Mouse (Mus musculus) intestine, postnatal 0 days (tissue): Measurements from ENCODE around the gene Ccl1. TPM values are rescaled to one million over a fixed set of nuclear protein-coding genes. Genes with fewer than 3 reads are reported as not detected.

ENCODE experiments used
- ATAC-seq: fragments of 200-750 bp; cut with Nextera tagmentation; 2 replicates; pipeline ENCODE4 v1.8.0; 2017; ENCODE audit warnings: mild to moderate bottlenecking, moderate TSS enrichment, moderate library complexity
- H3K27ac ChIP-seq: fragments of 300-500 bp; sonication (generic); 2 replicates; pipeline ENCODE4 v1.5.1; 2014; ENCODE audit warnings: mild to moderate bottlenecking, low read depth, low read length, moderate library complexity
- H3K27me3 ChIP-seq: fragments of 300-500 bp; sonication (generic); replicated peaks from 2 replicates; pipeline ENCODE4 v1.6.1; 2014; ENCODE audit warnings: low read length, mixed read lengths; ENCODE audit not compliant: control insufficient read depth, insufficient read depth
- H3K36me3 ChIP-seq: fragments of 300-500 bp; sonication (generic); 2 replicates; pipeline ENCODE4 v1.6.1; 2014; ENCODE audit warnings: mild to moderate bottlenecking, moderate library complexity; ENCODE audit not compliant: control insufficient read depth, insufficient read depth
- H3K4me1 ChIP-seq: fragments of 300-500 bp; sonication (generic); replicated peaks from 2 replicates; pipeline ENCODE4 v1.6.1; 2014; ENCODE audit warnings: antibody characterized with exemption, low read length, mixed read lengths; ENCODE audit not compliant: control insufficient read depth, insufficient read depth
- H3K4me2 ChIP-seq: fragments of 300-500 bp; sonication (generic); replicated peaks from 2 replicates; pipeline ENCODE4 v1.6.1; 2014; ENCODE audit warnings: low read depth, mild to moderate bottlenecking, moderate library complexity
- H3K4me3 ChIP-seq: fragments of 300-500 bp; sonication (generic); 2 replicates; pipeline ENCODE4 v1.5.1; 2014; ENCODE audit warnings: low read depth, low read length
- H3K9ac ChIP-seq: fragments of 300-500 bp; sonication (generic); 2 replicates; pipeline ENCODE4 v1.6.1; 2014; ENCODE audit warnings: mild to moderate bottlenecking, low read depth, low read length
- H3K9me3 ChIP-seq: fragments of 300-500 bp; sonication (generic); 2 replicates; pipeline ENCODE4 v1.6.1; 2016; ENCODE audit warnings: mixed run types; ENCODE audit not compliant: control insufficient read depth
- CTCF ChIP-seq: sonication (generic); IDR thresholded peaks from 2 replicates; pipeline ENCODE4 v1.5.1; 2016; ENCODE audit warnings: low read depth, mild to moderate bottlenecking, control low read depth, antibody characterized with exemption, moderate library complexity
- WGBS: fragments of 180-500 bp; shearing (Covaris S2); extraction: QIAGEN DNeasy Blood & Tissue Kit; methylation state at CpG from one replicate; pipeline ENCODE4 v1.1.7; 2014; 5-methylcytosine and 5-hydroxymethylcytosine counted together
- polyA plus RNA-seq: library from polyadenylated mRNA; unstranded; fragments of >200 nt; fragmentation: Nextera tagmentation; extraction: Ambion mirVana; gene quantifications from 2 replicates; pipeline ENCODE4 v1.2.1, GENCODE M21; 2015

Gene Ccl1
- polyA plus RNA-seq, 1 experiment from 2014 or later: not detected

DNA sequence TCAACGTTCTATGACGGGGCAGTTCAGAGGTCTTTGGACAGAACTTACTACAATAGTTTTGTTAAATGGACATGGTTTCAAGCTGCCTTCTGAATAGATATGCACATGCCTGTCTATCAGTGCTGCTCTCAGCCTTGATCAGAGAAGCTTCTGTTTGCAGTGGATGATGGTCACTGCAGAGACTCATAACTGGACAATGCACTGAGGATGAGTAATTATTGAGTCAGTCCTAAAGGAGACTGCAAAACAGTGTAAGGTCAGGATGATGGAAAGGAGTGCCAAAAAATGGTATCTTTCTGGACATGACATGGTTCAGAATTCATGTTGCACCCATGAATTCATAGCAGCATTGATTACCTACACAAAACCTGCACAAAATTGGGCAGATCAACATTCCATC lies 137.2 kb downstream of the Ccl1 start:
- H3K9me3 ChIP-seq: no peaks in the 10 kb centered on the region
- no peaks in the 10 kb centered on the region for H3K36me3 ChIP-seq
- no peak for TF ChIP-seq CTCF
- H3K27me3 ChIP-seq: no peaks in the 10 kb centered on the region
- H3K9ac ChIP-seq: no peak overlapping the region
- H3K4me1 ChIP-seq: no peaks in the 10 kb centered on the region
- WGBS: 94% methylated on average over 2 of the region's 2 CpGs
- no peak overlapping the region for H3K27ac ChIP-seq
- ATAC-seq: no peak
- H3K4me2 ChIP-seq: no peak overlapping the region
- H3K4me3 ChIP-seq: no peak overlapping the region

DNA sequence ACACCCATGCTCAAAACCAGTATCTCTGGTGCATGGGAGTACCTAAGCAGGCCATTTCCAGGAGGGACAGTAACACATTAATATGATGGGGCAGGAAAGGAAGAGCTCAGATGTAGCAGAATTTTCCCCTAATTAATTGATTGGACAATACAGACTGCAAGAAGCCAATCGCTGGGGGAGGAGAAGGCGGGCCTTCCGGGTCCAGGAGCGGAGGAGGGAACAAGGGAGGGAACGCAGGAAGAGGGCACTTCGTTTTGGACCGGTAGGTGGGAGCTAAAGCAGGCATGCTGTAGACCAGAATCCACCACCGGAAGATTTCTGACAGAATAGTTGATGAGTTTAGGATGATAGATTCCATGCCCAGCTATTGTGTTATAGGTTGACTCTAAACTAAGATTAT lies 142.2 kb downstream of the Ccl1 start:
- 67% methylated on average over 8 of the region's 8 CpGs for WGBS
- Histone ChIP-seq H3K27me3 (no peaks in the 10 kb centered on the region), H3K4me3 (no peak overlapping the region), H3K9ac (no peak overlapping the region), H3K4me2 (no peak overlapping the region), H3K4me1 (no peaks in the 10 kb centered on the region), H3K27ac (no peak overlapping the region), H3K9me3 (no peaks in the 10 kb centered on the region), H3K36me3 (no peaks in the 10 kb centered on the region)
- no peak for TF ChIP-seq CTCF
- ATAC-seq: no peak

DNA sequence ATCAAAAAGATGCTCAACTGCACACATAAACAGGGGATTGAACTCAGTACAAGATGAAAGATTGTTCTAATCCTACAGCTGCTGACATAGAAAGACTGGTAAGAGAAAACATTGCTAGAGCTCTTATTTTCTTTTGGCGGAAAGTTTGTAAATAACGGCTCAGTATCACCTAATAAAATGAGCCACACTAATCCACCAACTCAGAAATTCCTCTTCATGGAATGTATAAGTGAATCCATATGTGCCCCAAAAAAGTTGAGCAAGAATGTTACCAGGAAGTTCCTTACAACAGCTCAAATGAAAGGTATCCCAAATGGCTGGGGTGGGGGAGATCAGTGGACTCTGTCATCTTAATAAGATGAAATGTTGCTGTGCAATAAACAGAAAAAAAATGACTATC lies 146.4 kb downstream of the Ccl1 start:
- no peak overlapping the region for H3K9ac ChIP-seq
- no peak overlapping the region for H3K27ac ChIP-seq
- H3K4me1 ChIP-seq: no peaks in the 10 kb centered on the region
- no peaks in the 10 kb centered on the region for H3K27me3 ChIP-seq
- H3K36me3 ChIP-seq: no peaks in the 10 kb centered on the region
- no peak overlapping the region for H3K4me3 ChIP-seq
- WGBS: 90% methylated on average over 2 of the region's 2 CpGs
- H3K9me3 ChIP-seq: no peaks in the 10 kb centered on the region
- no peak for TF ChIP-seq CTCF
- no peak overlapping the region for H3K4me2 ChIP-seq
- ATAC-seq: no peak

DNA sequence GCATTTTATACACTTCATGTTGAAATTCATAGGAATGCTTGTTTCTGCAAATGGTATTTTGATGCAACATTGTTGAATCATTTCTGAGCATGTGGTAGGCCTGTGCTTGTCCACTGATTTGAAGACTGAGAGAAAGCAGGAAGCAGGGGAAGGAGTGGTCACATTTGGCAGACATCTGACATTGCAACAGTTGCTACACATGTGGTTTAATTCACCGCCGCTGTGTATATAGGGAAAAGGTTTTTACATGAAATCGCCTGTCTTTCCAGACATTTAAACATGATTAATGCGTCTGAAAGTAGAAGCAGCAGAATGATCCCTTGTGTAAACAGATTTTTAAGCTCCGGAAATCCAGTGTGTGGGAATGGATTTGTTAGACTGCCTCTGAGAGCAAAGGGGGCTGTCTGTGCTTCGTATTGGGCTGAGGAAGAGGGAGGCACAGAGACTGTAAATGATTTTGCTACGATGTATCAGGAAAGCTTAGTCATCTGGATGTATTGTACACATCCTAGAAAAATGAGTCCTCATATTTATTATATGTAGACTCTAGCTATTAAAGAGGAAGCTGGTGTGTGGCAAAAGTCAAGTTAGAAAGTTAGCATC lies 165.9 kb downstream of the Ccl1 start:
- H3K4me2 ChIP-seq: no peak overlapping the region
- no peak overlapping the region for H3K27ac ChIP-seq
- H3K9ac ChIP-seq: no peak overlapping the region
- no peaks in the 10 kb centered on the region for H3K4me1 ChIP-seq
- no peak for TF ChIP-seq CTCF
- WGBS: 26% methylated on average over 7 of the region's 7 CpGs
- no peaks in the 10 kb centered on the region for H3K9me3 ChIP-seq
- H3K36me3 ChIP-seq: no peaks in the 10 kb centered on the region
- no peak overlapping the region for H3K4me3 ChIP-seq
- H3K27me3 ChIP-seq: no peaks in the 10 kb centered on the region
- ATAC-seq: no peak

DNA sequence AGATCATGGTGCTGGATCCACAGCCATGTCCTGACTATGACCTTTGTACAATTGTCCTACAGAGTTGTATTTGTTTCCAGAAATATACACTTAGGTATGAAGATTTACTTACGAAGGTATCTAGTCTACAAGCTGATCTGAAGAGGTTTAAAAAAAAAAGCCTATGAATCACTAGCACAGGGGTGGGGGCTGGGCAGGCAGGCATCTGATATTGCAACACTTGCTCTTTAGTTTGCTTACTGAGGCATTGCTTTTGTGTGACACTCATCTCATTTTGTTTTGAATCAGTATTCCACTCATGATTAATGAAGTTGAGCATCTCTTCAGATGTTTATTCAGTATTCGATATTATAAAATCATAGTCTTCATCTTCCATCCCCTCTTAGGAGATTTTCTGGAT lies 169.3 kb downstream of the Ccl1 start:
- H3K27ac ChIP-seq: no peak overlapping the region
- no peak overlapping the region for H3K9ac ChIP-seq
- no peaks in the 10 kb centered on the region for H3K4me1 ChIP-seq
- ATAC-seq: no peak
- H3K4me3 ChIP-seq: no peak overlapping the region
- H3K4me2 ChIP-seq: no peak overlapping the region
- no peaks in the 10 kb centered on the region for H3K36me3 ChIP-seq
- no peaks in the 10 kb centered on the region for H3K9me3 ChIP-seq
- H3K27me3 ChIP-seq: no peaks in the 10 kb centered on the region
- 75% methylated on average over 2 of the region's 2 CpGs for WGBS
- TF ChIP-seq CTCF: no peak

DNA sequence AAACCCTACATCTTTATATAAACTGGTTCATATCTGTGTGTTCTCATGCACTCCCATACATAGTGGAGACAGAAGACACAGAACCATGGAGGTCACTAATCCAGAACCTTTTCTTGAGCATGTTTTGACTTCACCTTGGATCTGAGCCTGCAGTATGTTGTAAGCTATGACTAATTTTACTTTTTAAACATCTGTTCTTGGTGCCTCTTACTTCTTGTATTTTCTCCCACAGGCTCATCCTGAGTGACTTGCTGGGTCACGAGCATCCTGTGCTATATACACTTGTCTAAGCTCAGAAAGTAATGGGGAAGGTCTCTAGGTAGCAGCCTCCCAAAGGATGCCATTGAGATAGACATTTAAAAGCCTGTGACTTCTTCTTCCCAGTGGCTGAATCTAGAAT lies 172.5 kb downstream of the Ccl1 start:
- no peak for TF ChIP-seq CTCF
- Histone ChIP-seq H3K4me2 (no peak overlapping the region), H3K27me3 (no peaks in the 10 kb centered on the region), H3K9me3 (no peaks in the 10 kb centered on the region), H3K4me3 (no peak overlapping the region), H3K27ac (no peak overlapping the region), H3K36me3 (no peaks in the 10 kb centered on the region), H3K4me1 (no peaks in the 10 kb centered on the region), H3K9ac (no peak overlapping the region)
- ATAC-seq: no peak
- WGBS: 61% methylated on average over 1 of the region's 1 CpGs

Other genes starting within 250 kb of the Ccl1 start
- 62.4 and 66.6 TPM in 2 replicates for gene Ccl11, start 247.9 kb downstream of the Ccl1 start, polyA plus RNA-seq
- gene Ccl12, start 203.8 kb downstream of the Ccl1 start, polyA plus RNA-seq: 1.9 TPM in 2 replicates
- gene Ccl8, start 190.5 kb downstream of the Ccl1 start, polyA plus RNA-seq: not detected in 2 replicates
- gene Tmem132e, start 83.2 kb upstream of the Ccl1 start, polyA plus RNA-seq: 0.34 TPM in 2 replicates